In the genomic region with DNA sequence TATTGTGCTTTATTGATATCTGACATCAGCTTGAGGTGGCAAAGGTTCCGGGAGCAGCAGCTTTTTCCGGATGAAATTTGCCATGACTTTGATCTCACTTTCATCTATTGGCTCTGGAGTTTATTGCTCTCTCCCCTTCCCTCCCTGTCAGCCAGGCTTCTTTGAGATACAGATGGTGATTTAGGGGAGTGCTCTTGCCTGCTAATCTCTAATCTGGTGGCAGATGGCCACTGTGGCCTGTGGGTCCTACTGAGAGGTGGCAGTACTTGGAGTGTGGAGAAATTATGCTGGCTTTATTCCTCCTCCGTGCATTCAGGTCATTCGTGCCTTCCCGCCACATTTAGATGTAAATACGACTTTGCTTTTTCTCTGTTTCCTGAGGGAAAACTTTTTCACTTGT, we compare ENCODE assay signal across 8 mouse cellular contexts. TPM values are rescaled to one million over a fixed set of nuclear protein-coding genes. Genes with fewer than 3 reads are reported as not detected.
A peak's percentile ranks its signal among the peaks of the same experiment; 100 is the strongest.
DNase-seq lines count a peak whose midpoint lies in the region; ATAC-seq and TF ChIP-seq lines count a peak whose summit lies in the region.

No protein-coding gene starts in this region.

- 39% methylated on average over 6 of the region's 6 CpGs for WGBS in forebrain, embryonic 13.5 days
- 18% methylated on average over 6 of the region's 6 CpGs for WGBS in liver, embryonic 15.5 days (ENCODE audit: insufficient replicate concordance)

- in situ Hi-C loops in CH12.LX (cut with MboI; ENCODE audit: low pct_ligation_motif_present, low pct_unique_long_range_greater_than_20kb, low sequenced_read_pairs), result loop anchor here (5.0 kb wide), 1 partner anchor 53 kb away; no protein-coding TSS in a partner anchor

- DNase-seq in cerebellum, postnatal 14 days, result peak; percentile 37 to 44
- no peak for DNase-seq in cerebellum, postnatal 36 days
- DNase-seq in CH12.LX (ENCODE audit: extremely low read depth), result no peak
- no peak for DNase-seq in right cerebral cortex, adult 2 months (ENCODE audit: low spot score in 2 of 2)
- DNase-seq in adrenal gland, adult 8-10 months, result no peak
- no peak for DNase-seq in cerebellum, adult 8-10 months

- TF ChIP-seq EP300 in CH12.LX (IDR thresholded peaks at IDR 0.05; ENCODE audit: low read length), result no peak

- no peak for TF ChIP-seq POLR2A in CH12.LX (IDR thresholded peaks at IDR 0.05; ENCODE audit: low read depth, low read length)

- H3K27me3 ChIP-seq in CH12.LX (replicated peaks), result no peaks in the 10 kb centered on the region
- no peaks in the 10 kb centered on the region for H3K27me3 ChIP-seq in forebrain, embryonic 13.5 days
- H3K27me3 ChIP-seq in liver, embryonic 15.5 days, result no peaks in the 10 kb centered on the region

- peak overlapping the region; percentile 96 to 99 (median 98) for H3K4me3 ChIP-seq in CH12.LX (replicated peaks in 1 of 3; ENCODE audit: low read depth in 2 of 3, low read length in 2 of 3, poor library complexity in 1 of 3)
- H3K4me3 ChIP-seq in forebrain, embryonic 13.5 days, result peak overlapping the region; percentile 95
- H3K4me3 ChIP-seq in liver, embryonic 15.5 days (replicated peaks), result peak overlapping the region; percentile 81

- peak overlapping the region; percentile 91 for H3K4me2 ChIP-seq in CH12.LX (ENCODE audit: insufficient read depth, low read depth, poor library complexity, severe bottlenecking)
- H3K4me2 ChIP-seq in forebrain, embryonic 13.5 days, result peak overlapping the region; percentile 95
- peak overlapping the region; percentile 84 for H3K4me2 ChIP-seq in liver, embryonic 15.5 days

- peaks cover 59% of the 10 kb centered on the region for H3K79me2 ChIP-seq in CH12.LX (replicated peaks; ENCODE audit: control insufficient read depth, extremely low read depth, insufficient read depth, poor library complexity, severe bottlenecking)

- H3K4me1 ChIP-seq in CH12.LX (ENCODE audit: control insufficient read depth in 1 of 2, insufficient read depth in 2 of 2), result peaks cover 8 to 36% of the 10 kb centered on the region in 2 experiments; a peak in 3 of 4 replicates
- H3K4me1 ChIP-seq in forebrain, embryonic 13.5 days, result peaks cover 23% of the 10 kb centered on the region
- H3K4me1 ChIP-seq in liver, embryonic 15.5 days (replicated peaks), result peaks cover 27% of the 10 kb centered on the region

- H3K9me3 ChIP-seq in CH12.LX (replicated peaks; ENCODE audit: low read length), result no peaks in the 10 kb centered on the region
- H3K9me3 ChIP-seq in forebrain, embryonic 13.5 days (replicated peaks), result no peaks in the 10 kb centered on the region
- no peaks in the 10 kb centered on the region for H3K9me3 ChIP-seq in liver, embryonic 15.5 days (replicated peaks)

- dilution Hi-C loops in CH12.LX (cut with MboI; ENCODE audit: extremely low pct_ligation_motif_present, extremely low pct_unique_long_range_greater_than_20kb, low sequenced_read_pairs), result no loop called here

- TF ChIP-seq CTCF in CH12.LX (conservative IDR thresholded peaks at IDR 0.05 in 1 of 2, IDR thresholded peaks at IDR 0.05 in 1 of 2; ENCODE audit: low read depth in 2 of 2, low read length in 2 of 2), result no peak

- ATAC-seq in forebrain, embryonic 13.5 days, result no peak
- ATAC-seq in liver, embryonic 15.5 days (ENCODE audit: insufficient read depth), result no peak

- peak overlapping the region; percentile 86 for H3K9ac ChIP-seq in CH12.LX (ENCODE audit: insufficient read depth, low read depth)
- peak overlapping the region; percentile 84 for H3K9ac ChIP-seq in forebrain, embryonic 13.5 days
- H3K9ac ChIP-seq in liver, embryonic 15.5 days, result peak overlapping the region; percentile 80

- TF ChIP-seq RAD21 in CH12.LX (IDR thresholded peaks at IDR 0.05; ENCODE audit: low read depth, low read length), result no peak

- no peak overlapping the region for H3K27ac ChIP-seq in CH12.LX (ENCODE audit: insufficient read depth, low read depth)
- no peak overlapping the region; the same call in 1 of the 2 replicates for H3K27ac ChIP-seq in forebrain, embryonic 13.5 days
- peak overlapping the region; percentile 77 for H3K27ac ChIP-seq in liver, embryonic 15.5 days (replicated peaks)

- H3K36me3 ChIP-seq in CH12.LX (replicated peaks in 1 of 2; ENCODE audit: control insufficient read depth in 1 of 2, insufficient read depth in 1 of 2, low read length in 1 of 2), result peaks cover 29 to 56% of the 10 kb centered on the region in 2 experiments
- peaks cover 38% of the 10 kb centered on the region for H3K36me3 ChIP-seq in forebrain, embryonic 13.5 days (ENCODE audit: poor library complexity, severe bottlenecking)
- H3K36me3 ChIP-seq in liver, embryonic 15.5 days (replicated peaks), result peaks cover 36% of the 10 kb centered on the region

TF ChIP-seq in CH12.LX, 34 proteins besides CTCF, POLR2A, EP300 and RAD21:
- TF ChIP-seq PAX5 (IDR thresholded peaks at IDR 0.05; ENCODE audit: low read length), result no peak
- no peak for TF ChIP-seq NRF1 (IDR thresholded peaks at IDR 0.05; ENCODE audit: low read depth, low read length)
- TF ChIP-seq MXI1 (IDR thresholded peaks at IDR 0.05; ENCODE audit: low read depth, low read length), result peak; percentile 17; the same call in 1 of the 2 replicates

RNA-seq across cellular contexts. Expression of a gene that starts 0.8 kb away (rescaled TPM):
- total RNA-seq in CH12.LX (2012; rRNA removed), result 45.5 and 49.6 TPM in 2 replicates
- 29.9 and 30.3 TPM in 2 replicates for total RNA-seq in CH12.LX (2014; rRNA removed)
- 51.1 and 54.3 TPM in 2 replicates for polyA plus RNA-seq in CH12.LX (2012; ENCODE audit: insufficient read length, low read depth)
- polyA plus RNA-seq in forebrain, embryonic 13.5 days (2015; fragmentation: Nextera tagmentation; extraction: Ambion mirVana), result 86.5 and 96.5 TPM in 2 replicates
- polyA plus RNA-seq in liver, embryonic 15.5 days (2015; fragmentation: Nextera tagmentation; extraction: Ambion mirVana), result 33.7 and 39.6 TPM in 2 replicates
- total RNA-seq in adrenal gland, adult 8-10 months (2022), result 10 to 100 TPM; 29.5 to 40.7 (median 34.8) TPM

RNA-seq across cellular contexts. Expression of a gene that starts 0.9 kb away (rescaled TPM):
- total RNA-seq in CH12.LX (2012; rRNA removed) (56.6 and 70.0 TPM in 2 replicates), CH12.LX (2014; rRNA removed) (68.6 and 72.6 TPM in 2 replicates)
- 109 TPM in 2 replicates for polyA plus RNA-seq in CH12.LX (2012; ENCODE audit: insufficient read length, low read depth)
- 83.2 and 86.5 TPM in 2 replicates for polyA plus RNA-seq in forebrain, embryonic 13.5 days (2015; fragmentation: Nextera tagmentation; extraction: Ambion mirVana)
- 29.2 and 31.4 TPM in 2 replicates for polyA plus RNA-seq in liver, embryonic 15.5 days (2015; fragmentation: Nextera tagmentation; extraction: Ambion mirVana)
- 10 to 100 TPM; 26.6 to 34.0 (median 30.8) TPM for total RNA-seq in adrenal gland, adult 8-10 months (2022)

RNA-seq across cellular contexts. Expression of a gene that starts 22.4 kb away (rescaled TPM):
- 736 and 928 TPM in 2 replicates for total RNA-seq in CH12.LX (2012; rRNA removed)
- total RNA-seq in CH12.LX (2014; rRNA removed), result 1,480 and 1,507 TPM in 2 replicates
- 870 and 932 TPM in 2 replicates for polyA plus RNA-seq in CH12.LX (2012; ENCODE audit: insufficient read length, low read depth)
- 505 and 567 TPM in 2 replicates for polyA plus RNA-seq in forebrain, embryonic 13.5 days (2015; fragmentation: Nextera tagmentation; extraction: Ambion mirVana)
- polyA plus RNA-seq in liver, embryonic 15.5 days (2015; fragmentation: Nextera tagmentation; extraction: Ambion mirVana), result 267 and 322 TPM in 2 replicates
- total RNA-seq in adrenal gland, adult 8-10 months (2022), result 100 to 1,000 TPM; 650 to 931 (median 818) TPM

RNA-seq across cellular contexts. Expression of a gene that starts 38.2 kb away (rescaled TPM):
- total RNA-seq in CH12.LX (2012; rRNA removed) (42.5 and 58.0 TPM in 2 replicates), CH12.LX (2014; rRNA removed) (20.1 and 22.0 TPM in 2 replicates)
- polyA plus RNA-seq in CH12.LX (2012; ENCODE audit: insufficient read length, low read depth), result 62.4 and 64.3 TPM in 2 replicates
- polyA plus RNA-seq in forebrain, embryonic 13.5 days (2015; fragmentation: Nextera tagmentation; extraction: Ambion mirVana), result 15.8 and 18.1 TPM in 2 replicates
- polyA plus RNA-seq in liver, embryonic 15.5 days (2015; fragmentation: Nextera tagmentation; extraction: Ambion mirVana), result 8.5 and 8.6 TPM in 2 replicates
- 10 to 100 TPM; 15.8 to 17.9 (median 17.0) TPM for total RNA-seq in adrenal gland, adult 8-10 months (2022)

RNA-seq across cellular contexts. Expression of a gene that starts 46.8 kb away (rescaled TPM):
- total RNA-seq in CH12.LX (2012; rRNA removed) (26.2 and 32.1 TPM in 2 replicates), CH12.LX (2014; rRNA removed) (34.4 and 43.3 TPM in 2 replicates)
- polyA plus RNA-seq in CH12.LX (2012; ENCODE audit: insufficient read length, low read depth), result 36.5 and 46.3 TPM in 2 replicates
- polyA plus RNA-seq in forebrain, embryonic 13.5 days (2015; fragmentation: Nextera tagmentation; extraction: Ambion mirVana), result 32.6 and 35.2 TPM in 2 replicates
- 10.1 and 10.3 TPM in 2 replicates for polyA plus RNA-seq in liver, embryonic 15.5 days (2015; fragmentation: Nextera tagmentation; extraction: Ambion mirVana)
- 10 to 100 TPM; 25.4 to 36.3 (median 29.7) TPM for total RNA-seq in adrenal gland, adult 8-10 months (2022)

Comparison
In these comparisons a context has a peak if more than half of its experiments do, and no peak if none do; other contexts are left out.
1. DNase-seq: peak in cerebellum, postnatal 14 days (2 of 2); none in cerebellum, postnatal 36 days (0 of 2), CH12.LX (single experiment), right cerebral cortex, adult 2 months (0 of 2), adrenal gland, adult 8-10 months (single experiment) and cerebellum, adult 8-10 months (single experiment).
2. Peak in every context shown above with its lines, with median percentiles within 50 percentile points of each other: H3K4me2 ChIP-seq, H3K4me3 ChIP-seq and H3K9ac ChIP-seq.